Mouse (Mus musculus): ENCODE measurements around the gene U2af2.

The U2af2 gene

DNA sequence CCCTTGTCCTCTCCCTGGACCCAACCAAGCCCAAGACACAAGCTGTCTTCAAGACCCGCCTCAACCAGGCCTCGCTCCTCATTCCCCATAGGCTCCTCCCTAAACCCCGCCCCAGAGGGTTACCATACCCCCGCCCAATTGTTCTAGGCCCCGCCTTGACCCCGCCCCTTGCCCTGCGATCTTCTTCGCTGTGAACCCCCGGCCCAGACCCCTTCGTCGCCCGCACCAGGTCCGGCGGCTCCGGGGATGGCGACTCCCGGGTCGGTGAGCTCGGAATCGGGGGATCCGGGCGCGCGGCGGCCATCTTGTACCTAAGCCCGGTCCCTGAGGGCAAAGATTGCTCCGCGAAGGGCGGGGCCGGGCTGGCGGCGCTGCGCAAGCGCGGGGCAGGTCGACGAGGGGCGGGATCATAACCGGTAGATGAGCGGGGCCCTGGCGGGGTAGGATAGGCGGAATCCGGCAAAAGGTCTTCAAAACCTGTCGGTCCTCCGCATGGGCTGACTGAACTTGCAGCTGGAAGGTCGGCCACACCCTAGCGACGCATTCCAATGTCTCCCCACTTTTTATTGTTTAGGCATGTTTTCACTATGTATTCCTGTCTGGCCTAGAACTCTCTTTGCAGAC is 23.7 kb upstream of the U2af2 start, which contains the start of gene Zfp784:
Gene Zfp784 (minus strand): TSS at position 338 of the 624 bp plus-strand sequence.
- DNase-seq: peak; percentile 96

DNA sequence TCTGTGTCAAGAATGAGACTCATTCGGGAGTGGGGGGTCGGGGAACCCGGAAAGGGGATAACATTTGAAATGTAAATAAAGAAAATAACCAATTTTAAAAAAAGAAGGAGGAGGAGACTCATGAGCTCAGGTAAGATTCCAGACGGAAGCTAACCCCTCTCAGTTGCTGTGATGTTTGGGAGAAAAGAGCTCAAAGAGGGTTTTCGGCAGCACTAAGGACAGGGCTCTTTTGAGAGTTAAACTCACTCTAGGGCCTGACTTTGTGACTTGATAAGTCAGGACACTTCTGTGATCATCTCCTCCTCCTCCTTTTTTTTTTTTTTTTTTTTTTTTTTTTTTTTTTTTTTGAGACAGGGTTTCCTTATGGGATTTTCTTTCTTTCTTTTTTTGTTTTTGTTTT is 23.0 kb upstream of the U2af2 start:
- DNase-seq: no peak

DNA sequence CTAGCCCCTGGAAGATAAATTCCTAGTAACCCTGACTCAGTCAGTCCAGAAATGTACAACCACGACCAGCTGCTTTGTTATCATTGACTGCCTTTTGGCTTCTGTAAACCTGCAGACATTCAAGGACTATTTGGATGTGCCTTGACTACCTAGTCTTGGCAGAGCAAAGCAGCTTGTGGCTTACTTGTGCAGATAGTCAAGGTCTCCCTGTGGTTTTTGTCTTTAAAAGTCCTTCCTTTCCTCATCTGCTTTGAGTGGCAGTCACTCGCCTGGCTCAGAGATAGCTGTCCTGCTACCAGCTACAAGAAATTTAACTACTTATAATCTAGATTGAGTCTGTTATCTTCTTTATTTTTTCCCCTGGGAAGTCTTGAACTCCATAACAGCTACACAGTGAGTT is 17.0 kb upstream of the U2af2 start:
- DNase-seq: no peak

DNA sequence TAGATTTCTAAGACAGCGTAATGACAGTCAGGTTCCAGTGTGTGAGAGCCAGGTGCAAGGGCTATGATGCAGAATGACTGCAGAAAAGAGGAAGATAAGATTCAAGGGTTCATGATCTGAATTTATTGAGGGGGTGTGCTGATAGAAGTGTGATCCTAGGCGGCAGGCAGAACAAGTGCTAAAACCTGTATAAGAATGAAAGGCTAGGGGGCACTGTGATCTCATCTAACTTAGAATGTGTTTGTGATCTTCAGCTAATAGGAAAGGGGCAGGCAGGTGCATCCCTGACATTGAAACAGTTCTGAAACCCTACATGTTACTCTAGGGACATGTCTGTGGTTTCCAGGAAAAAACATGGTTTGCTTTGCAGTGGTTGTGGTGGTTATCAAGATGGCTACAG is 15.8 kb upstream of the U2af2 start:
- no peak for DNase-seq

DNA sequence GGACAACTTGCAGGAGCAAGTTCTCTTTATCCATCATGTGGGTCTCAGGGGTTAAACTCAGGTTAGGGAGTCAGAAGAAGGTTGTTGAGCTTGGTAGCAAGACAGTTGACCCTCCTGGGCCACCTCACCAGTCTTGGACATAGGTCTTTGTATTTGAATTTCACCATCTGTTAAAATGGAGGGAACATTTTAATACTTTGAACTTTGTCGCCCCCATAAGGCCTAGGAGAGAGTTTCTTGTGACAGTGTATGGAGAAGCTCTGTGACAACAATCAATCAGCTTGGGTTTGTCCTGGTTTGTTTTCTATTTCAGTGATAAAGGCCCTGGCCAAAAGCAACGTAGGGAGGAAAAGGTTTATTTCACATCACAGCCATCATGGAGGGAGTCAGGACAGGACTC is 14.6 kb upstream of the U2af2 start:
- peak; percentile 61 for DNase-seq

DNA sequence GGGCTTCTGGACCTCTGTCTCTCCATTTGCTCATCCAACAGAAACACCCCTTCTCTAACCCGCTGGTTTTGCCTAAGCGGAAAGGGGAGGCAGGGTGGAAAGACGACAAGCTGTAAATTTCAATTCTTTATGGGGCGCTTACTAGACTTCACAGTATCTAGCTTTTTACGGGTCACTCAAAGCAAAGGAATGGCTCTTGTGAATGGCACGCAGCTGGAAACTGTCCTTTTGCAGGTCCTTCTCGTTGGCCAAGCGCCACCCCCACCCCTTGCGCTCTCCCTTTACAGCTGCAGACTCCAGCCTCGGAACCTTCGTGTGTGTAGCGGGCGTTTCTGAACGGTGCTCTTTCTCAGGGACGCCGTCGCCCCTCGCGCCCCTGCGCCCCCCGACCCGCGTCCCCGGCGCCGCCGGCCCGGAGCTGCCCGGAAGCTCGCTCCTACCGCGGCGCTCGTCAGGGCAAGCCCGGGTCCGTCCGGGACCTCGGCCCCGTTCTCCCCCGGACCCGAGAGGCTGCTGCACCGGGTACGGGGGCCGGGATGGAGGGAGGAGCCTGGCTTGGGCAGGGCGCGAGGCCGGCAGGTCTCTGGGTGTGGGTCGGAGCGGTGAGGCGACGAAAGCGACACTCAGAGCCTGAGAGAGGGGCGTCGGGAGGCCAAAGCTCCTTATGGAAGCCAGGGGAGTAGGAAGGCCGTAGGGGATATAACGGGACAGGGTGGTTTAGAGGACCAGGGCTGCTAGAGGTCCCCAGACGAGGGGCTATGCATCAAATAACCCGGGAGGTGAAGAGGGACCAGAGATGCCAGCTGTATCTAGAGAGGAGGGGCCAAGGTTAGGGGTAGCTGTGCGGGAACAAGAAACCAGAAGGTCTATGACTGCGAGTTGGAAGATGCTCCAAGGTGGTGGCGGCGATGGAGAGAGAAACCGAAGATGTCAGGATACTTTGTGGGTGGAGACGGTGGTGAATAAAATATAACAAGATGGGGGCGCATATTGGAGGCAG is 10.4 kb upstream of the U2af2 start, which contains the start of gene Zfp580:
Gene Zfp580 (plus strand): TSS at position 346 of the 1,000 bp plus-strand sequence.
- peak; percentile 72 for DNase-seq

DNA sequence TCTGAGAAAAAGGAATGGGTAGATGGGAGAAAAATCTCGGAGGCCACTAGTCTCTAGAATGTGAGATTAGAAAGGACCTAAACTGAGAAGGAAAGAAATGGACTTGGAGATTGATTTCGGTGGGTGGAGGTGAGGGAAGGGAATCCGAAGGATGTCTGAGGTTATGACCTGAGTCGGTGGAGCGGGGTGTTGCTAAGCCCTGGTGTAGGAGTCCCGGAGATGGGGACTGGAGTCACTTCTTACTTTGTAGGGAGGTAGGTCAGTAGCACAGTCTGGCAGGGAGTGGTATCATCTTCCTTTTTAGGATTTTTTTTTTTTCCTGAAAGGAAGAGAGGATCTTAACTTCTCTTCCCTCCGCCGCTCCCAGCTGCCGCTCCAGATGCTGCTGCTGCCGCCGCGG is 9.5 kb upstream of the U2af2 start:
- DNase-seq: no peak

DNA sequence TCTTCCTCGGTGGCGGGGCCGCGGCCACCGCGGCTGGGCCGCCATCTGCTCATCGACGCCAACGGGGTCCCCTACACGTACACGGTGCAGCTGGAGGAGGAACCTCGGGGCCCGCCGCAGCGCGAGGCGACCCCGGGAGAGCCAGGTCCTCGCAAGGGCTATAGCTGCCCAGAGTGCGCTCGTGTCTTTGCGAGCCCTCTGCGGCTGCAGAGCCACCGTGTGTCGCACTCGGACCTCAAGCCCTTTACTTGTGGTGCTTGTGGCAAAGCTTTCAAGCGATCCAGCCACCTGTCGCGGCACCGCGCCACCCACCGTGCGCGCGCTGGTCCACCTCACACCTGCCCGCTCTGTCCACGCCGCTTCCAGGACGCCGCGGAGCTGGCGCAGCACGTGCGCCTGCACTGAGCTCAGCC is 9.0 kb upstream of the U2af2 start:
- DNase-seq: no peak

DNA sequence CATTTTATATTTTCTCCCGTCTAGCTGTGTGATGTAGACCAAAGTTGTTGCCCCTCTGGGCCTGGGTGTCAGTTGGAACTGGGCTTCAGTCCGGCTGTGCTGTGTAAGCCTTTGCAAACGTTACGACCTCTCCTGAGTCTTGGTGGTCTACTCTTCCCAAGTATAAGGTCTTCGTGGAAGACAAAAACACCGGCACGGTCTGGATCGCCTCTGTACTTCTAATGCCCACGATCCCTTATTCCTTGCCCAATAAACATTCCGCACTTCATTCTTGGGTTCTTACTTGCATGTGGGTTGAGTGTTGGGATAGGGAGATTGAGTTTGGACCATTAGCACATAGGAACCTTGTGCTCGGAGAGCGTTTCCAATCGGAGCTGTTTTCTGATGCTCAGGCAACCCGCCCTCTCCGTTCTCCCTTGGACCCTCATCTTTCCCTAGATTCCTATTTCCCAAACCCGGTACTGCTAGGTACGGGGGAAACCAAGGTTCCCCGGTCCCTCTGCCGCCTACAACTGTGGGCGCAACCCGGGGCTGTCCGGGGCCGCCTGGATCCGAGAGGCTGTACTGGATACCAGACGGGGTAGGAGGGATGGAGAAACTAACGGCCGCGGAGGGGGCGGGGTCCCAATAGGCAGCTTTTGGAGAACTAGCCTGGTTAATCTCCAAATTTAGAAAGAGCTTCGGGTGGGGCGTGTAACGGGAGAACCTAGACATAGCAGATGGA is 8.3 kb upstream of the U2af2 start:
- no peak for DNase-seq

DNA sequence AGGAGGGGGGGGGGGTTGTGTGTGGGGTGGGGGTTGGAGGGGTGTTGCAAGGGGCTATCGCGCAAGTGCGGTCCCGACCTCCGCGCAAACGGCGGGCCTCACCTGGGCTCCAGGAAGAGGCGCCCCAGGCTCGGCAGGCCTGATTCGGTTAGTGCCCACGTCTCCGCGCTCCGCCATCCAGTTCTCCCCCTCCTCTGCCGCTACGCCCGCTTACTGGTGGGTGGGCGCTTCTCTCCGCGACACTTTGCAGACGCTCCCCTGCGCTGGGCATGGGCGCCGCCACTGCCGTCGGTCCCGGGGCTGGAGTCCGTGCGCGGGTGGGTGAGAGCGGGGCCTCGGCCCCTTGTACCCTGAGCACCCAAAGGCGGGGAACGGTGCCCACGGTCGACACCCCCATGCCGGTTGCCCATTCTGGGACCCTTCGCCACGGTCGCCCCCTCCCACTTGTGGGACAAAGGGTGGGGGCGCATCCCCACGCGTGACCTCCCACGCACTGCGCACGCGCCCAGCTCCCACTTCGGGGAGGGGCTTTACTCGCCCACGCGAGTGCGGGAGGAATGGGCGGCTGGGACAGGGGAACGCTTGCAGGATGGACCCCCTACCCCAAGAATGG is 5.2 kb upstream of the U2af2 start:
- no peak for DNase-seq

DNA sequence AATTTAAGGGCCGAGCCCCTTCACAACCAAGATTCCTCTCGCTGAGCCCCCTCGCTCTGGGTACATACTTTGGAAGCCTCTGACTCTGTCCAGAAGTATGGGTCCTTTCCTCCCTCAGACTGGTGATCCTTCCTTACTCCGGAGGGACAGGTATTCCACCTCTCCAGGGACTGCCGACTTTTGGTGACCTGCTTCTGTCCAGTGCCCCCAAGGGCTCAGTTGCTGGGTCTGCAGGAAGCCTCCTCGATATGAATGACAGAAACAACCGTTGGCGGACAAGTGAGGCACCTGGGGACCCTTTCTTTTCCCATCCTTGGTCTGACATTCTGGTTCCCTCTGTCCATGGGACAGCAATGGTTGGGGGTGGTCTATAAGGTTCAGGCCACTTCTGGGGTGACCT is 4.6 kb upstream of the U2af2 start:
- DNase-seq: no peak

DNA sequence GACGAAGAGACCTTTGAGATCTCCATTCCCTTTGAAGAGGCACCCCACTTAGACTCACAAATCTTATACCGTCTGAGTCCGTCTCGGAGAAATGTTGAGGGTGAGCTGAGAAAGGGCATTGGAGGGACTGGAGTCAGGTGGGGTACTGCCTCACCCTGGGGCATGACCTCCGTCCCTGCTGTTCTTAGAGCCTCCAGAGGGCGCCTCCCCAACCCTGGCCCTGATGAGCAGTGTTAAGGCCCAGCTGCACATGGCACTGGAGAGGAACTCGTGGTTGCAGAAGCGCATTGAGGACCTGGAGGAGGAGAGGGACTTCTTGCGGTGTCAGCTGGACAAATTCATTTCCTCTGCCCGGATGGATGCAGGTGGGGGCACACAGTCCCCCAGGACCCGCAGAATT is 4.1 kb upstream of the U2af2 start:
- DNase-seq: no peak

DNA sequence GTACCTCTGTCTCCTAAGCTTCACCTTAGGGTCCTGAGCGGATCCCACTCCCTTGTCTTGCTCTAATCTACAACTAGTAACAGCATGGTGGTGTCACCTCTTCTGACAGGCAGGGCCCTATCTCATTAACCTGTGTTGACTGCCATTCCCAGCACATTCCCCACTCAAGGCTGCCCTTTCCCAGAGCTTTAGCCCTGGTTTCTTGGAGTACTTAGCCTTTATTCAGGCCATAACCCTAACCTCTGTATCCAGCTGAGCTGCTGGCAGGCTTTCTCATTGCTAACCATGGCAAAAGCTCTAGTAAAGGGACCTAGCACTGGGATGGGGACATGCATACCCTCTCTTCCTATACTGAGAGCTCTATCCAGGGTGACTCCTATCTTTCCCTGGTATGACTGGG is 3.3 kb upstream of the U2af2 start:
- DNase-seq: no peak

DNA sequence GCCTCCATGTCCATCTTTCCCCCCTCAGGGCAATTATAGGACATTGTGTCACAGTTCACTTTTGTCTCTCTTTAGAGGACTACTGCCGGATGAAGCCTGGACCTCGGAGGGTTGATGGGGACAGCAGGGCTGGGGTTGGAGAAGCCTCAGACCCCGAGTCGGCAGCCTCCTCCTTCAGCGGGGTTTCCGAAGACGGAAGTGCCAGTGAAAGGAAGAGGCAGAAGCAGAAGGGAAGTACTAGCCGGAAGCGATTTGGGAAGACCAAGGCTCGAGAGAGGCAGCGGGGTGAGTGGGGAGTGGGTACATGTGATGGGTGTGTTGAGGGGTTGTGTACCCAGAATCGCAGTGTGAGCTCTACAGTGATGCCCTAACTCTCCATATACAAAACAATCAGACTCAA is 2.5 kb upstream of the U2af2 start:
- DNase-seq: no peak

DNA sequence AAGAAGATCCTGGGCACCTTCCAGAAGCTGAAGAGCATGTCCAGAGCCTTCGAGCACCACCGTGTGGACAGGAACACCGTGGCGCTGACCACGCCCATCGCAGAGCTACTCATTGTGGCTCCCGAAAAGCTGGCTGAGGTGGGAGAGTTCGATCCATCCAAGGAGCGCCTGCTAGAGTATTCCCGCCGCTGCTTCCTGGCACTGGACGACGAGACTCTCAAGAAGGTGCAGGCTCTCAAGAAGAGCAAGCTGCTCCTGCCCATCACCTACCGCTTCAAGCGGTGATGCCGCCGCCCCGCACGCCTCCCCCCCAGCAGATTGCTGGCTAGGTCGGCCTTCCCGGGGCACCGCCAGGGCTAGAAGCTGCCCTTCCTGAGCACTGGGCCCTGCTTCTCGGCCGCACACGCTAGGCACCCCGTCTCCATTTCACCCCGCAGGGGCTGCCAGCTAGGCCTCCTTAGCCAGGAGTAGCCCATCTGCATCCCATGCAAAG is 1.7 kb upstream of the U2af2 start:
- DNase-seq: peak; percentile 89

DNA sequence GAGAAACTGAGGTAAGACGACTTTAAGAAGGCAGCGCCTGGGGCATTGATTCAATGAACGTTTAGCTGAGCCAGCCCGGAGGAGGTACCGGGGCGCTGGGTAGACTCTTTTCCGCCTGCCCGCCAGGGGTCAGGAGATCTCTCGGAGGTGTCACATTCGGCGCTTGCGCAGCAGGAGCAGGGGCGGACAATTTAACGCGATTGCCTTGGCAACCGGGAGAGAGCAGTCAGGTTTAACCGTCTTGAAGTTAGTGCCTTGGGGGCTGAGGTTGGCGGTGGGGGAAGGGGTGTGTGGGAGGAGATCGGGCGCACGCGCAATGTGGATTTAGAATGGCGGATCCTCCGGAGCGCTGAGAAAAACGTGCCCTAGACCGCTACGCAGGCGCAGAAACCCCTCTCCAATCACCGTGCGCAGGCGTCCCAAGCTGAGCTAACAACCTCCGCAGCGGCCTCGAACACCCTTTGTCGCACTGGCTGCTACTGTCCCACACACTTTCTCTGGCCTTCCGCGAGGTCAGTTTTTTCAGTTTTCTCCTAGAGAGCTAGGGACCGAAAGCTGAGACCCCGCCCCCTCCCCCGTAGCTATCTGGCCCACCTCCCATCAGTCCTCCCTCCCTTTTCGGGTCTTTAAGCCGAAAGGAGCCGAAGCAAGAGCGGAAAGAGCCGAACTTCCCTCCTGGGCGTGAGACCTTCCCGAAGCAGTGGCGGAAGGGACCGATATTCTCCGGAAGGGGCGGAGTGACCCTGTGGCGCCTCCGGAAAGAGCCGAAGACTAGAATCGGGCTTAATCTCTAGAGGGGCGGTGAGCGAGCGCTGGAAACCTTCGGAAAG is 784 bp upstream of the U2af2 start:
- peak; percentile 99 for DNase-seq

DNA sequence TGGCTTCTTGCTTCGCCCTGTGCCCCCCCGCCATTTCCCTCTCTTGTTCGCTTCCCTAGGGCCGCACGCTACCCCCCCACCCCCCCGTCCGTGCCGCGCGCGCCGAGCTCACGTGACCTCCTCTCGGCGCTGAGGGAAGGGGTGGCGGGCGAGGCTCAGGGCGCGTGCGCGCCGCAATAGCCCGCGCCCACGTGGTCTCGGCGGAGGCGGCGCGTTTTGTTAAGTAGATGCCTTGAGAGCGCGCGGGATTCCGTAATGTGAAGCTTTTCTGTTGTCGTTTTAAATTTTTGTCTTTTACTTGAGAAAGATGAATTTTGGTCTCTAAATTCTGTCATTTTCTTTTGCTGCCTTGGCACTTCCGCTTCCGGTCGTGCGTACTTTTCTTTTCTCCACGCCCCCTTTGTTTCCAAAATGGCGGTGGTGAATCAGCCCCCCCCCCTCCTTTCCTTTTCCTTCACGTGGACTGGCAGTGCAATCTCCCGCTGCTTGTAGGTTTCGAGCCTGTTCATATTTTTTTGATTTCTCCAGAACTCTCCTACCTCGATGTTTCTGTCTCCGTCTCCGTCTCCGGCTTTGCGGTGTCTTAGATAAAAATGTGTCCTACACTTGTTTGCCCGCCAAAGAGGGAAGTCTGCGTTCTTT is 538 bp downstream of the U2af2 start:
- peak; percentile 79 for DNase-seq

DNA sequence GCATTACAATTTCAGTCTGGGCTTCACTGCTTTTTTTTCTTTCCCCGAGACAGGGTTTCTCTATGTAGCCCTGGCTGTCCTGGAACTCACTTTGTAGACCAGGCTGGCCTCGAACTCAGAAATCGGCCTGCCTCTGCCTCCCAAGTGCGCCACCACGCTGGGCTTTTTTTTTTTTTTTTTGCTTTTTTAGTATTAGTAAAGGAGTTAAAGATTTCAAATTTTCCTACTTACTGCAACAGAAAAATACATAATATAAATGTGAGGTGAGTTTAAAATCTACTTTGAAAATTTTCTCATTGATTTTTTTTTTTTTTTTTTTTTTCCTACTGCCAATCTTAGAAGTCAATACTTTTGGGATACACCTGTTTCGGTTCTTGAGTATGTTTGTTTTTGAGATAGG is 2.9 kb downstream of the U2af2 start:
- no peak for DNase-seq

DNA sequence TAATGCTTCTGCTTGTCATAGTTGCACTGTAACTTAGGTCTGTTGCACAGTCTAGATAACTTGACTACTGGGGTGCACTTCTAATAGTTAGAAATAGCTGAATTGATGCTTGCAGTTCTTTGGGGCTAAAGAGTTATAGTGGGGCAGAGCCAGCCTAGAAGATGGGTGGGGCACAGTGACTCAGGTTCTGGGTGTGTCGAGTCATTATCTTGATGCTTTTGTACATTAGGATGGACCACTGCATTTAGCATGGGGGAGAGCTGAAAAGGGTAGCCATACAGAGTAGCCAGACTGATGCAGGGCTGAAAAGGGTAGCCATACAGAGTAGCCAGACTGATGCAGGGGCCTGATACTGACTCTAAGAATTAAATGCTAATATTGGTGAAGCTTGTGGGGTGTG is 11.6 kb downstream of the U2af2 start:
- no peak for DNase-seq

DNA sequence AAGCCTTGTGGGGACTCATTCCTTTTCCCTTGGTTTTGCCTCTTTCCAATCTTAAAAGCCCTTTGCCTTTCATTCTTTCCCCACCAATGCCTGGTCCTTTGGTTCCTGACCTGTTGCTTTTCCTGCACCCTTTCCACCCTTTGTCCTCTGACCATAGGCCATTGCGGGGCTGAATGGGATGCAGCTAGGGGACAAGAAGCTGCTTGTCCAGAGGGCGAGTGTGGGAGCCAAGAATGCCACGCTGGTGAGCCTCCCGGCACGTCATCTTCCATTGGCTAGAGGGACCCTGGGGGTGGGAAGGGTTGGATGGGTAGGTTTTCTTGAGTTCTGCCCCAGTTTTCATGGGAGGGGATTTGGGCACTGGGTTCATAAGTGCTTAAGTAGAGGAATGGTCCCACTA is 13.0 kb downstream of the U2af2 start:
- DNase-seq: peak; percentile 46

DNA sequence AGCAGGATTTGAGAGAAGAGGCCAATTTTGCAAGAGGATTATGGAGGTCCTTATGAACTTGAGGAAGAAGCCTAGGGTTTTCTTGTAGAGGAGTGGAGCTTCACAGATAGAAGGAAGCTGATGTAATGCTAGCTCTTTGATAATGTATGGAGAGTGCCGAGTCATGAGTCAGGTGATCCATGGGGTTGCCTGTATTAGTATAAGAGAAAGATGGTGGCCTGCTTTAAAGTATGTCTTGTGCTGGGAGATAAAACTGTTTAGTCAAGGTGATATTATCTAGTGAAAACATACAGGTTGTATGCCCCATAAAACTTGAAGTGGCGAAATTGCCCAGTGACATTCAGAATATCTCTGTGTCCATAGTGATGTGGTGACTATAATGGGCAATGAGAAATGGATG is 15.0 kb downstream of the U2af2 start:
- DNase-seq: no peak

Data from kidney, adult 9 months (tissue).